Mouse (Mus musculus) monocyte, adult 5-6 weeks (primary cell): ENCODE results near the gene Mfsd5. TPM values are rescaled to one million over a fixed set of nuclear protein-coding genes. Genes with fewer than 3 reads are reported as not detected.
A peak's percentile ranks its signal among the peaks of the same experiment; 100 is the strongest.

Source experiments
- ATAC-seq: fragments of 153-309, 156-312 bp; replicated peaks from 2 replicates; pipeline ENCODE4 v1.8.0; 2017; ENCODE audit warnings: mild to moderate bottlenecking; ENCODE audit not compliant: low TSS enrichment, insufficient number of reproducible peaks, severe bottlenecking, poor library complexity, low FRiP score
- total RNA-seq: library from RNA; stranded (forward); fragments of 200-1000, 200-491, 200-594 nt; gene quantifications from 3 replicates; pipeline ENCODE4 v1.2.3, GENCODE M21; 2017

Gene Mfsd5
- total RNA-seq, 1 experiment from 2014 or later, result 39.1 TPM

DNA sequence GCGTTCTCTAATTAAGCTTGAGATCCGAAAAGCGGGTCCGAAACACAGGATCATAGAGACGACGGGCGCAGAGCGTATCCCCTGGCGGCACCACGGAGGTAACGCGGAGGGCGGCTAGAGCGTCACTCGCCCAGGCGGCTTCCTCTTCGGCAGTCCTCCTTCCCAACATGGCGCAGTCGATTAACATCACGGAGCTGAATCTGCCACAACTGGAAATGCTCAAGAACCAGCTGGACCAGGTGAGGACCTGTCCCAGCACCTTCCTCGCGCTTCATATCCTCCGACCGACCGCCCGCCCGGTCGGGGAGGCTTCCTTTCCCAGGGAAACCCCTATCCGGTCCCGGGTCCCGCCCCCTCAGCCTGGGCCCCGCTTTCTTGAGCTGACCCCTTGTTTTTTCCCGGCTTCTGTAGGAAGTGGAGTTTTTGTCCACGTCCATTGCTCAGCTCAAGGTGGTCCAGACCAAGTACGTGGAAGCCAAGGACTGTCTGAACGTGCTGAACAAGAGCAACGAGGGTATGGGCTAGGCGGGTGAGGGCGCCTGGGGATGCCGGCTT lies 46.8 kb downstream of the Mfsd5 start, which contains the start of gene Pfdn5:
Gene Pfdn5 (plus strand): TSS at position 95 of the 555 bp plus-strand sequence.
- ATAC-seq, result peak; percentile 96

DNA sequence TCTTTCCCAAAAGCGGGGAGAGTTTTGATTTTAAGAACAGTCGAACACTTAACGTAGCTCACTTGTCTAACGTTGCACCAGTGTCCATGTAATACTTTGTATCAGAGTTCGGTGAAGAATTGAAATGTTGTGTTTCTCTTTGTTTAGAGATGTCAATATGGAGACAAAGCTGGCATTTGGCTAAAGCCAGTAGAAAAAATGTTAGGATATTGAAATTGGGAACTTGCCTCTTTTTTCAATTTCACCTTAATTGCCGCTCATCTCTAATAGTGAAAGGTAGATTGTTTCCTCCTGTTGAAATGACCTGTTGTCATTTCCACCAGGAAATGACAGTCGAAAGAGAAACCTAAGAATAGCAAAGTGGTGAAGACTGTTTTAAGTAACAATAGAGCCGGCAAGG lies 47.6 kb downstream of the Mfsd5 start:
- ATAC-seq, result no peak

Other genes with a start within 250 kb of the Mfsd5 start
- gene Eif4b, start 205.7 kb upstream of the Mfsd5 start, total RNA-seq, result 248 to 278 TPM (median 251 TPM) in 3 replicates
- gene Tns2, start 179.0 kb upstream of the Mfsd5 start, total RNA-seq, result 5.7 TPM in 1 of 3 replicates, not detected in the others
- gene Spryd3, start 143.2 kb upstream of the Mfsd5 start, total RNA-seq, result 49.3 to 56.3 TPM (median 49.3 TPM) in 3 replicates
- 0.38 to 1.4 TPM (median 0.68 TPM) in 3 replicates for gene Igfbp6, start 135.1 kb upstream of the Mfsd5 start, total RNA-seq
- 6.2 to 25.0 TPM (median 10.2 TPM) in 3 replicates for gene Soat2, start 128.9 kb upstream of the Mfsd5 start, total RNA-seq
- gene Zfp740, start 76.2 kb upstream of the Mfsd5 start, total RNA-seq, result 58.9 to 62.9 TPM (median 60.3 TPM) in 3 replicates
- gene Csad, start 74.7 kb upstream of the Mfsd5 start, total RNA-seq, result 4.1 to 11.2 TPM (median 8.1 TPM) in 3 replicates
- 533 to 618 TPM (median 601 TPM) in 3 replicates for gene Itgb7, start 47.5 kb upstream of the Mfsd5 start, total RNA-seq
- 18.8 to 30.0 TPM (median 26.6 TPM) in 3 replicates for gene Rarg, start 21.9 kb upstream of the Mfsd5 start, total RNA-seq
- not detected in 3 replicates for gene Gm9918, start 8.9 kb upstream of the Mfsd5 start, total RNA-seq
- gene Espl1, start 16.8 kb downstream of the Mfsd5 start, total RNA-seq, result 0.76 to 4.6 TPM (median 4.0 TPM) in 3 replicates
- gene Pfdn5, start 46.7 kb downstream of the Mfsd5 start, total RNA-seq, result 576 to 776 TPM (median 626 TPM) in 3 replicates
- gene Myg1, start 52.3 kb downstream of the Mfsd5 start, total RNA-seq, result 20.0 to 37.9 TPM (median 27.2 TPM) in 3 replicates
- 16.5 to 50.9 TPM (median 46.2 TPM) in 3 replicates for gene Aaas, start 71.3 kb downstream of the Mfsd5 start, total RNA-seq
- not detected in 3 replicates for gene Sp7, start 87.7 kb downstream of the Mfsd5 start, total RNA-seq
- gene Sp1, start 126.7 kb downstream of the Mfsd5 start, total RNA-seq, result 66.1 to 99.7 TPM (median 74.8 TPM) in 3 replicates
- 0.86 TPM in 1 of 3 replicates, not detected in the others for gene Amhr2, start 165.9 kb downstream of the Mfsd5 start, total RNA-seq
- gene Prr13, start 179.6 kb downstream of the Mfsd5 start, total RNA-seq, result 233 to 280 TPM (median 259 TPM) in 3 replicates
- gene Pcbp2, start 191.1 kb downstream of the Mfsd5 start, total RNA-seq, result 106 to 183 TPM (median 119 TPM) in 3 replicates
- gene Gm10337, start 224.3 kb downstream of the Mfsd5 start, total RNA-seq, result not detected in 3 replicates
- 0.32 to 1.2 TPM (median 0.97 TPM) in 3 replicates for gene Map3k12, start 237.6 kb downstream of the Mfsd5 start, total RNA-seq
- 16.2 to 27.3 TPM (median 20.8 TPM) in 3 replicates for gene Tarbp2, start 238.7 kb downstream of the Mfsd5 start, total RNA-seq
- 2.3 to 5.9 TPM in 2 of 3 replicates, not detected in the other for gene Npff, start 245.5 kb downstream of the Mfsd5 start, total RNA-seq